Mouse (Mus musculus) lung, adult 18-20 months (tissue): Measurements from ENCODE around the gene Nwd1.

Experiments used
- DNase-seq, 2 experiments: peaks; one replicate each; pipeline ENCODE4 v3.0.0; 2022; ENCODE audit warnings: mixed read lengths in 2 of 2

Nwd1 gene

GRCm38 (mm10) chr8:72716594-72716993, 70.1 kb downstream of the Nwd1 start:
- DNase-seq = no peak

DNA sequence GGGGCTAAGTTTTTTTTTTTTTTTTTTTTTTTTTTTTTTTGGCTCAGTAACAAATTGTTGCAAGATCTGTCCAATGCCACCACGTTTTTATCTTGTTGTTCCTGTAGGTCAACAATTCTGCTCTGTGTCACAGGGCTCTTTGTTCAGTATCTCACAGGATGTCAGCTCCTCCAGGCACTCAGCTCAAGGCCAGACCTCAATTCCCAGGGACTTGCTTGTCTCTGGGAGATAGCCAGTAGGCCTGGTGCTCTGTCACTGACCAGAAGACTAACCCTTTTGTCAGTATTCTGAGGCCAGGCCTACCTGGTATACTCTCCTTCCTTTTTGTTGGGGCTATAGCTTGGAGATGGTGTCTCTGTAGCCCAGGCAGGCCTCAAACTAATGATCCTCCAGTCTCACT, 74.0 kb downstream of the Nwd1 start:
- no peak for DNase-seq

DNA sequence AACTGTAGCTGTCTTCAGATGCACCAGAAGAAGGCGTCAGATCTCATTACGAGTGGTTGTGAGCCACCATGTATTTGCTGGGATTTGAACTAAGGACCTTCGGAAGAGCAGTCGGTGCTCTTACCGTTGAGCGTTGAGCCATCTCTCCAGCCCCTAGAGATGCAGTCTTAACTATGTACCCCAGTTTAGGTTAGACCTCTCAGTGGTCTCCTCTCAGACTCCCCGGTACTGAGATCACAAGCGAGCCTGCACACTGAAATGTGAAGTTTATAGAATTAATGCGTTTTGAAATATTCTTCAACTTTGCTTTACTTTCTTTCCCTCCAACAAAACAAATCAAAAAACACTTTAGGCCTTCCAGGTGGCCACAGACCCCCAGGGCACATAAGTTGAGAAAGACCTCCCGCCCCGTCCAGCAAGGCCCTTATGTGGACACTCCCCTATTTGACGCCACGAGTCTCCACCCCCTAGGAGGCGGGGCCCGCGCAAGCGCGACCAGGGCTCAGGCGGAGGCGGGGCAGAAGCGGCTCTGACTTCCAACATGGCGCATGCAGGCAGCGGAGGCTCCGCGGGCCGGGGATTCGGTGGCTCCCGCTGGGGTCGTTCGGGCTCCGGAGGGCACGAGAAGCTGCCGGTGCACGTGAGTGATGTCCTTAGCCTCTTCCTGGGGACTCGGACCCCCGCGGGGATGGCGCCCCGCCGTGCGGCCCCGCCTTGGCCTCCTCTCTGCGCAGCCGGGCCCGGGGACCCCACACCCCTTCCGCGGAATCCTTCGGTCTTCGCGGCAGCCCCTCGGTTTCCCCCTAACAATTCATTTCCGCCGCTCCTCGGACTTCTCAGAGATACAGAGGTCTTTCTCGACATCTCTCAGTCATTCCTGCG, 76.5 kb downstream of the Nwd1 start, which contains the start of gene Sin3b:
TSS of gene Sin3b (plus strand) at position 517 of the 882 bp plus-strand sequence.
- peak; percentile 94 to 95 for DNase-seq

- no peak for DNase-seq
Measured at GRCm38 (mm10) chr8:72723651-72724001, 77.1 kb downstream of the Nwd1 start.

- DNase-seq = no peak
Measured at GRCm38 (mm10) chr8:72728636-72729035, 82.1 kb downstream of the Nwd1 start.

DNA sequence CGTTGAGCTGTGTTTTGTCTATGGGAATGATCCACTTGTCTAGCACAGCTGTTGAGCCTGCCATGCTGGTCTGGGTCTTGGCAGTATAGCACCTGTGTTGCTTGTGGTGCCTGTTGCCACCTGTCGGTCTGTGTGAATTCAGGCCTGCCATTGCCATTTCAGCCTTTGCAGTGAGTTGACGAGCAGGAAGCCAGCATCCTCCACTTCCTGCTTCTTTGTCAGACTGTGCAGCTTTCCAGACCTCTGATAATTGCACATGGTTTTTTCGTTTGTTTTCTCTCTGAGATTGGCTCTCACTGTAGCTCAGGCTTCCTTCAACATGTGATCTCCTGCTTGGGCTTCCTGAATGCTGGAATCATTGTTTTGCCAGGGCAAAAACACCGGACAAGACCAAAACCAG, 88.5 kb downstream of the Nwd1 start:
- no peak for DNase-seq

GRCm38 (mm10) chr8:72736868-72737267, 90.4 kb downstream of the Nwd1 start:
- peak in 1 of 2 experiments; percentile 43 for DNase-seq

DNA sequence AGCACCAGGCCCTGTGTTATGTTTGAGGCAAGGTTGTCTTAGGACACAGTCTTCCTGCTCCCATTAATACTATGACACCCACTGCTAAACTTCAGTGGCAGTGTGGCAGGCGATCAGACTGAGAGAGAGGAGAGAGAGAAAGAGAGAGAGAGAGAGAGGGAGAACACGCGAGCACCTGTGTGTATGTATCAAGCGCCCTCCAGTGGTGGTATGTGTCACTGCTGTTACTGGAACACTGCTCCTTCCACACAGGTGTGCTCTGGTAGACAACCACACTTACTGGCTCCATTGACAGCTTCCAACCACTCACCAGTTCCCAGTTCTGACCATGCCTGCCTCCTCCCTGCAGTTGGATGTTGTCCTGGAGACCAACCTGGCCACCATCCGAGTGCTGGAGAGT, 99.5 kb downstream of the Nwd1 start:
- peak; percentile 30 to 45 for DNase-seq

DNA sequence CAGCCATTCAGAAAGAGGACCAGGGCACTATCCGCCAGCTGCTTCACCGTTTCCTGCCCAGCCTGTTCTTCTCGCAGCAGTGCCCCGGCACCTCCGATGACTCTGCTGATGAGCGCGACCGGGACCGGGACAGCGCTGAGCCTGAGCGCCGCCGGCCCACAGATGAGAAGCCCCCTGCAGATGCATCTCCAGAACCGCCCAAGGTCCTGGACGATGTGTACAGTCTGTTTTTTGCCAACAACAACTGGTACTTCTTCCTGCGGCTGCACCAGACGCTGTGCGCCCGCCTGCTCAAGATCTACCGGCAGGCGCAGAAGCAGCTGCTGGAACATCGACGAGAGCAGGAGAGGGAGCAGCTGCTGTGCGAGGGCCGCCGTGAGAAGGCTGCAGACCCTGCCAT, 103.3 kb downstream of the Nwd1 start:
- DNase-seq = peak in 1 of 2 experiments; percentile 1

- DNase-seq = peak in 1 of 2 experiments; percentile 3
Measured at GRCm38 (mm10) chr8:72750266-72750665, 103.8 kb downstream of the Nwd1 start.

GRCm38 (mm10) chr8:72751126-72751525, 104.6 kb downstream of the Nwd1 start:
- peak in 1 of 2 experiments; percentile 2 for DNase-seq

DNA sequence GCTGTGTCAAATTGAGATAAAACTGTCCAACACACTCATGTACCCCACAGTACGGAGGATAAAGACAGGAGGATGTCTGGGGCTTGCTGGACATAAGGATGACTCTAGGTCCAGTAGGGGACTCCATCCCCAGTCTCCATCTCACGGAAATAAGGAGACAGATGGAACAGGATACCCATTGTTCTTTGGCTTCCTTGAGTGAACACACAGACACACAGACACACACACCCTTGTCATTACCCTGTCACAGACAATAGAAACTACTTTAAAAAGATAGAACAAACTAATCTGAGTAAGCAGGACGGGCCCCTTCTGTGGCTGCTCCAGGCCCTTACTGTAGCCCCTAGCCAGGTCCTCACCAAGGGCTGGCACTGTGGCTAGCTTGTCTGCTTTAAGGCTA, 105.8 kb downstream of the Nwd1 start:
- DNase-seq = peak in 1 of 2 experiments; percentile 1

DNA sequence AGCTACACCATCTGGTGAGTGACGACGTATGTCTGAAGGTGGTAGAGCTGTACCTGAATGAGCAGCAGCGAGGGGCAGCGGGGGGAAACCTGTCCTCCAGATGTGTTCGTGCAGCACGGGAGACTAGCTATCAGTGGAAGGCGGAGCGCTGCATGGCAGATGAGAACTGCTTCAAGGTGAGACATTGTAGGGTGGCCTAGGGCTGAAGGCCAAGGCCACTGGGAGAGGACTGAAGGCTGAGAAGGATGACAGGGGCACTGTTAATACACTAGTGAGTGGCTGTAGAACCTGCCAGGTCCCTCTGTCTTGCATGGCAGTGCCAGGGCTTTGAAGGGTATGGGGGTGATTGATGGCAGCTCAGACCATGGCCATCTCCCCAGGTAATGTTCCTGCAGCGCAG, 106.7 kb downstream of the Nwd1 start:
- DNase-seq = peak in 1 of 2 experiments; percentile 2

DNA sequence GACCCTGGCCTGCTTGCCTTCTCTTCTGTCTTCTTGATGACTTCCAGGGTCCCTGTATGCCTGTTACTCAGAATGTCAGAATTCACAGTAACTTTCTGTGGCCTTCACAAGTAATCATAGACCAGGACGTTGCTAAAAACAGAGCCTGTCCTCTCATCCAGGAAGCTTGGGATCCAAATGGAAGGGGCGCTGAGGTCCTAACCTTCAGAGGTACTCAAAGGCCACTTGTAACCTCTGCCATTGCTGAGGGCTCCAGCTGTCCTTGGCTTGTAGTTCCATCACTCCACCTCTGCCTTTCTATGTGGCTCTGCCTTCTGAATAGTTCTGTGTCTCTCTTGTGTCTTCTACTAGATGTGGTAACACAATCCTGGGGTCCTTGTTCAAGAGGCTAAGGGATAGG, 107.3 kb downstream of the Nwd1 start:
- DNase-seq = no peak

DNA sequence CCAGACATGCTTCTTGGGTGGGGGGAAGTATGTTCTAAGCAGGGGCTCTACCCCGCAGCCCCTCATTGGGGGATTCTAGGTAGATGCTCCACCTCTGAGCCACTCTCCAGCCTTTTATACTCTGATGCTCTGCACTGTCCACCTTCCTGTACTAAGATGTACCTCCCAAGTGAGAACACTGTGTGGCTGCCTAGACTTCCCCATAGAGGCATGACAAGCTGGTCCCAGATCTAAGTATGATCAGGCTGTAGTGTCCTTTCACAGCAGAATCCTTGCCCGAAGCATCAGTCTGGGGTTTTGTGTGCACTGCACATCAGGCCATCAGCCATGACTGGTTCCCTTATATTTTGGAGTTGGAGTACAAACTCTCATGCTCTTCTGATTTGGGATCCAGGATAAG, 109.5 kb downstream of the Nwd1 start:
- DNase-seq = peak in 1 of 2 experiments; percentile 1

GRCm38 (mm10) chr8:72756771-72757390, 110.4 kb downstream of the Nwd1 start:
- peak in 1 of 2 experiments; percentile 2 for DNase-seq

- peak in 1 of 2 experiments; percentile 2 for DNase-seq
Measured at GRCm38 (mm10) chr8:72757426-72758195, 111.1 kb downstream of the Nwd1 start.

GRCm38 (mm10) chr8:72758310-72758709, 111.8 kb downstream of the Nwd1 start:
- DNase-seq = no peak

DNA sequence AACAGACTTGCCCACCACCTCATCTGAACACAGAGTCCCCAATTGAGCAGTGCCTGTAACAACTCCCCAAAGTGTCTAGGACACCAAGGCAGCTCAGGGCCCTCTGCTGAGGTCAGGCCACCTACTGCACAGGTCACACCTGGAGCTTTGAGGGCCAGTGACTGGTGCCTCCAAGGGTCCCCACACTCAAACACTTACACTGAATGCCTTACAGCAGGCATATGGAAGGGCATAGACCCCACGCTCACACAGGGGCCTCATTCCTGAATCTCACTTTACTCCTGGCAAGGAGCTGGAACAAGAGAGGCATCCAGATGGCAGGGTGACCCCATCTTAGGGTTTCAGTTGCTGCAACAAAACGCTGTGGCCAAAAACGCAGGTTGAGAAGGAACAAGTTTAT, 113.7 kb downstream of the Nwd1 start:
- no peak for DNase-seq

- no peak for DNase-seq
Measured at GRCm38 (mm10) chr8:72761322-72762051, 115.0 kb downstream of the Nwd1 start, which contains the start of gene F2rl3. TSS of gene F2rl3 (plus strand) at chr8:72761880.

DNA sequence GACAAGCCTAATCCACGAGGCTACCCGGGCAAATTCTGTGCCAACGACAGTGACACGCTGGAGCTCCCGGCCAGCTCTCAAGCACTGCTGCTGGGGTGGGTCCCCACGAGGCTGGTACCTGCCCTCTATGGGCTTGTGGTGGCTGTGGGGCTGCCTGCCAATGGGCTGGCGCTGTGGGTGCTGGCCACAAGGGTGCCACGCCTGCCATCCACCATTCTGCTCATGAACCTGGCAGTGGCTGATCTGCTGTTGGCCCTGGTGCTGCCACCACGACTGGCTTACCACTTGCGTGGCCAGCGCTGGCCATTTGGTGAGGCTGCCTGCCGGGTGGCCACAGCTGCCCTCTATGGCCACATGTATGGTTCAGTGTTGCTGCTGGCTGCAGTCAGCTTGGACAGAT, 115.8 kb downstream of the Nwd1 start:
- no peak for DNase-seq

- DNase-seq = no peak
Measured at GRCm38 (mm10) chr8:72765696-72766095, 119.2 kb downstream of the Nwd1 start.

DNA sequence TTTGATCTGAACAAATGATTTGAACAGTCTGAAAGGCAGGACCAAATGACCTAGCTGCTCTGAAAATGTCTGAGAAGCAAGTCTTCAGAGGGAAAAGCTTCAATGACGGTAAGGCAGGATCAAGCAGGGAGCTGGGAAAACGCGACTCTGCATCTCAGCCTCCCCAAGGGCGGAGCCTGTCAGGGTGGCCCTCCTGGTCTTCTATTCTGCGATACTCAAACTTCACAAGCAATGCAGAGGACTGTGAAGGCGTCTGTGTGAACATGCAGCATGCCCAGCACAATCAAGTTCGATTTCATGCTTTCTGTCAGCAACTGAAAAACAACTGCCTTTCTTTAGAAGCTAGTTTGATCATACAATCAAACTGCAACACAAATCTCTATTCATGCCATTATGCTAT, 120.3 kb downstream of the Nwd1 start:
- DNase-seq = no peak
